Mouse (Mus musculus) kidney, postnatal 4 days (tissue): ENCODE results near the gene Wwp2.
A peak's percentile ranks its signal among the peaks of the same experiment; 100 is the strongest.

Experiments
- DNase-seq, 2 experiments: peaks; one replicate each; pipeline ENCODE4 v3.0.0; 2021; ENCODE audit warnings: mixed read lengths in 2 of 2

The Wwp2 gene

GRCm38 (mm10) chr8:107435421-107435961, 674 bp upstream of the Wwp2 start:
- no peak for DNase-seq

- peak; percentile 17 to 40 for DNase-seq
These were observed 766 bp downstream of the Wwp2 start for GRCm38 (mm10) chr8:107436841-107437421.

GRCm38 (mm10) chr8:107437711-107438110, 1.5 kb downstream of the Wwp2 start:
- DNase-seq: peak in 1 of 2 experiments; percentile 18

GRCm38 (mm10) chr8:107439880-107440625, 3.9 kb downstream of the Wwp2 start:
- no peak for DNase-seq

GRCm38 (mm10) chr8:107444626-107445025, 8.5 kb downstream of the Wwp2 start:
- peak in 1 of 2 experiments; percentile 18 for DNase-seq

GRCm38 (mm10) chr8:107447713-107448112, 11.5 kb downstream of the Wwp2 start:
- no peak for DNase-seq

GRCm38 (mm10) chr8:107448382-107448889, 12.3 kb downstream of the Wwp2 start:
- DNase-seq: no peak

- DNase-seq: peak in 1 of 2 experiments; percentile 27
These were observed 13.0 kb downstream of the Wwp2 start for GRCm38 (mm10) chr8:107449130-107449529.

GRCm38 (mm10) chr8:107449655-107450054, 13.5 kb downstream of the Wwp2 start:
- no peak for DNase-seq

GRCm38 (mm10) chr8:107451414-107452066, 15.4 kb downstream of the Wwp2 start:
- no peak for DNase-seq

- peak; percentile 17 to 32 for DNase-seq
These were observed 17.2 kb downstream of the Wwp2 start for GRCm38 (mm10) chr8:107453386-107453785.

- DNase-seq: peak; percentile 37 to 53
These were observed 19.1 kb downstream of the Wwp2 start for GRCm38 (mm10) chr8:107455268-107455667.

- DNase-seq: no peak
These were observed 21.6 kb downstream of the Wwp2 start for GRCm38 (mm10) chr8:107457725-107458124.

- DNase-seq: no peak
These were observed 22.1 kb downstream of the Wwp2 start for GRCm38 (mm10) chr8:107458281-107458680.

GRCm38 (mm10) chr8:107462423-107462822, 26.3 kb downstream of the Wwp2 start:
- DNase-seq: no peak

GRCm38 (mm10) chr8:107465332-107465990, 29.3 kb downstream of the Wwp2 start:
- DNase-seq: no peak

GRCm38 (mm10) chr8:107466642-107467041, 30.5 kb downstream of the Wwp2 start:
- no peak for DNase-seq

GRCm38 (mm10) chr8:107468811-107469302, 32.7 kb downstream of the Wwp2 start:
- DNase-seq: no peak

GRCm38 (mm10) chr8:107470302-107470701, 34.1 kb downstream of the Wwp2 start:
- no peak for DNase-seq

GRCm38 (mm10) chr8:107472403-107473100, 36.4 kb downstream of the Wwp2 start:
- DNase-seq: no peak

GRCm38 (mm10) chr8:107473369-107473768, 37.2 kb downstream of the Wwp2 start:
- no peak for DNase-seq

GRCm38 (mm10) chr8:107475613-107476012, 39.4 kb downstream of the Wwp2 start:
- DNase-seq: no peak
